Mouse (Mus musculus) stomach, embryonic 14.5 days (tissue): ENCODE measurements around the gene Klk1b1. TPM values are rescaled to one million over a fixed set of nuclear protein-coding genes. Genes with fewer than 3 reads are reported as not detected.
"Not testable (repeated sequence)": the region's sequence is repeated elsewhere in the genome, so short reads cannot be mapped to it uniquely, and the experiment has no call there.

ENCODE experiments used
- ATAC-seq: fragments of 200-750 bp; cut with Nextera tagmentation; 2 replicates; pipeline ENCODE4 v1.8.0; 2017; ENCODE audit warnings: low read depth, moderate TSS enrichment; ENCODE audit not compliant: insufficient number of reproducible peaks, insufficient read depth, low FRiP score
- H3K27ac ChIP-seq: fragments of 300-500 bp; sonication (generic); 2 replicates; pipeline ENCODE4 v1.5.1; 2014; ENCODE audit warnings: mild to moderate bottlenecking, low read length, moderate library complexity, mixed read lengths
- H3K27me3 ChIP-seq: fragments of 300-500 bp; sonication (generic); 2 replicates; pipeline ENCODE4 v1.6.1; 2014; ENCODE audit warnings: low read length, control low read depth, mixed read lengths; ENCODE audit not compliant: control insufficient read depth, insufficient read depth
- H3K36me3 ChIP-seq: fragments of 300-500 bp; sonication (generic); 2 replicates; pipeline ENCODE4 v1.6.1; 2014; ENCODE audit warnings: mild to moderate bottlenecking, control low read depth, low read length, moderate library complexity, mixed read lengths; ENCODE audit not compliant: control insufficient read depth, insufficient read depth
- H3K4me1 ChIP-seq: fragments of 300-500 bp; sonication (generic); 2 replicates; pipeline ENCODE4 v1.6.1; 2014; ENCODE audit warnings: low read length, control low read depth, mixed read lengths; ENCODE audit not compliant: control insufficient read depth, insufficient read depth
- H3K4me2 ChIP-seq: fragments of 300-500 bp; sonication (generic); replicated peaks from 2 replicates; pipeline ENCODE4 v1.6.1; 2014; ENCODE audit warnings: low read depth, low read length, control low read depth
- H3K4me3 ChIP-seq: fragments of 300-500 bp; sonication (generic); 2 replicates; pipeline ENCODE4 v1.5.1; 2014; ENCODE audit warnings: low read depth, low read length, control low read depth
- H3K9ac ChIP-seq: fragments of 300-500 bp; sonication (generic); replicated peaks from 2 replicates; pipeline ENCODE4 v1.6.1; 2014; ENCODE audit warnings: low read depth, mild to moderate bottlenecking, control low read depth, low read length, moderate library complexity, mixed read lengths
- H3K9me3 ChIP-seq: fragments of 300-500 bp; sonication (generic); 2 replicates; pipeline ENCODE4 v1.6.1; 2016; ENCODE audit warnings: low read depth, low read length, control low read depth; ENCODE audit not compliant: control insufficient read depth
- WGBS: fragments of 180-500 bp; shearing (Covaris S2); extraction: QIAGEN DNeasy Blood & Tissue Kit; methylation state at CpG from one replicate; pipeline ENCODE4 v1.1.7; 2014; 5-methylcytosine and 5-hydroxymethylcytosine counted together
- polyA plus RNA-seq: library from polyadenylated mRNA; unstranded; fragments of >200 nt; fragmentation: Nextera tagmentation; extraction: Ambion mirVana; gene quantifications from 2 replicates; pipeline ENCODE4 v1.2.1, GENCODE M21; 2014

Klk1b1 gene
- polyA plus RNA-seq, 1 experiment from 2014 or later: not detected

- 78% methylated on average over 3 of the region's 3 CpGs for WGBS
These were observed 507 bp downstream of the Klk1b1 start for GRCm38 (mm10) chr7:43967058-43967457.

GRCm38 (mm10) chr7:43967612-43968011, 1.1 kb downstream of the Klk1b1 start:
- no peak overlapping the region for H3K27ac ChIP-seq
- H3K36me3 ChIP-seq: no peaks in the 10 kb centered on the region
- no peak overlapping the region for H3K9ac ChIP-seq
- H3K4me2 ChIP-seq: no peak overlapping the region
- H3K4me3 ChIP-seq: no peak overlapping the region
- no peaks in the 10 kb centered on the region for H3K4me1 ChIP-seq
- no peaks in the 10 kb centered on the region for H3K27me3 ChIP-seq
- no peak for ATAC-seq
- no peaks in the 10 kb centered on the region for H3K9me3 ChIP-seq
- WGBS: 75% methylated on average over 2 of the region's 2 CpGs

More at GRCm38 (mm10) chr7:43967058-43967457, 507 bp downstream of the Klk1b1 start:
- Histone ChIP-seq H3K27me3 (no peaks in the 10 kb centered on the region), H3K4me2 (no peak overlapping the region), H3K36me3 (no peaks in the 10 kb centered on the region), H3K27ac (no peak overlapping the region), H3K9ac (no peak overlapping the region), H3K9me3 (no peaks in the 10 kb centered on the region), H3K4me1 (no peaks in the 10 kb centered on the region), H3K4me3 (no peak overlapping the region)
- no peak for ATAC-seq

- not testable (repeated sequence) for H3K27me3 ChIP-seq, H3K27ac ChIP-seq, H3K36me3 ChIP-seq, H3K4me2 ChIP-seq, ATAC-seq, H3K4me3 ChIP-seq, H3K9ac ChIP-seq, H3K9me3 ChIP-seq, H3K4me1 ChIP-seq
- WGBS: 61% methylated on average over 1 of the region's 1 CpGs
These were observed 9.2 kb downstream of the Klk1b1 start, which contains the start of gene Klk1b9 for GRCm38 (mm10) chr7:43975761-43976160. Klk1b9 (plus strand) TSS chr7:43976061.

GRCm38 (mm10) chr7:43985657-43986056, 19.1 kb downstream of the Klk1b1 start:
- no peaks in the 10 kb centered on the region for H3K27me3 ChIP-seq
- H3K4me2 ChIP-seq: no peak overlapping the region
- H3K9ac ChIP-seq: no peak overlapping the region
- ATAC-seq: no peak
- H3K9me3 ChIP-seq: no peaks in the 10 kb centered on the region
- H3K4me1 ChIP-seq: no peaks in the 10 kb centered on the region
- H3K4me3 ChIP-seq: no peak overlapping the region
- H3K36me3 ChIP-seq: no peaks in the 10 kb centered on the region
- H3K27ac ChIP-seq: no peak overlapping the region

- not testable (repeated sequence) for H3K27me3 ChIP-seq, H3K36me3 ChIP-seq, ATAC-seq, H3K4me3 ChIP-seq, H3K4me1 ChIP-seq, H3K9ac ChIP-seq, H3K27ac ChIP-seq, H3K4me2 ChIP-seq, H3K9me3 ChIP-seq
- WGBS: 67% methylated on average over 1 of the region's 1 CpGs
These were observed 28.3 kb downstream of the Klk1b1 start for GRCm38 (mm10) chr7:43994821-43995220.

- 69% methylated on average over 4 of the region's 4 CpGs for WGBS
- H3K27me3 ChIP-seq, H3K9ac ChIP-seq, H3K4me2 ChIP-seq, H3K36me3 ChIP-seq, H3K4me1 ChIP-seq, H3K9me3 ChIP-seq, H3K4me3 ChIP-seq, H3K27ac ChIP-seq, ATAC-seq: not testable (repeated sequence)
These were observed 29.0 kb downstream of the Klk1b1 start, which contains the start of gene Klk1b11 for GRCm38 (mm10) chr7:43995577-43995976. Klk1b11 (plus strand) TSS chr7:43995877.

- Histone ChIP-seq H3K27me3 (no peaks in the 10 kb centered on the region), H3K27ac (no peak overlapping the region), H3K9me3 (no peaks in the 10 kb centered on the region), H3K4me1 (no peaks in the 10 kb centered on the region), H3K4me2 (no peak overlapping the region), H3K4me3 (no peak overlapping the region), H3K36me3 (no peaks in the 10 kb centered on the region), H3K9ac (no peak overlapping the region)
- ATAC-seq: no peak
These were observed 38.3 kb downstream of the Klk1b1 start for GRCm38 (mm10) chr7:44004847-44005246.

GRCm38 (mm10) chr7:44011868-44012267, 45.3 kb downstream of the Klk1b1 start, which contains the start of gene Klk1b26:
Klk1b26 (plus strand) TSS chr7:44012168.
- H3K27me3 ChIP-seq, H3K4me2 ChIP-seq, H3K9me3 ChIP-seq, H3K27ac ChIP-seq, H3K36me3 ChIP-seq, H3K4me3 ChIP-seq, H3K4me1 ChIP-seq, H3K9ac ChIP-seq, ATAC-seq: not testable (repeated sequence)

- not testable (repeated sequence) for H3K27me3 ChIP-seq, H3K27ac ChIP-seq, H3K9me3 ChIP-seq, ATAC-seq, H3K4me1 ChIP-seq, H3K4me3 ChIP-seq, H3K4me2 ChIP-seq, H3K9ac ChIP-seq, H3K36me3 ChIP-seq
- 84% methylated on average over 6 of the region's 6 CpGs for WGBS
These were observed 48.1 kb downstream of the Klk1b1 start for GRCm38 (mm10) chr7:44014666-44015065.
